Mouse (Mus musculus) cerebellum, adult 2 months (tissue): ENCODE data around the gene Abo.
A peak's percentile ranks its signal among the peaks of the same experiment; 100 is the strongest.

ENCODE experiments used
- CTCF ChIP-seq: fragments of 200-500 bp; IDR thresholded peaks from 2 replicates; pipeline ENCODE4 v1.5.1; 2011; ENCODE audit warnings: low read depth, mild to moderate bottlenecking, control low read depth, low read length, moderate library complexity, borderline replicate concordance; ENCODE audit not compliant: insufficient read depth
- POLR2A ChIP-seq: fragments of 200-500 bp; IDR thresholded peaks from 2 replicates; pipeline ENCODE4 v1.6.1; 2011; ENCODE audit warnings: low read length, control low read depth, borderline replicate concordance; ENCODE audit not compliant: insufficient read depth

- TF ChIP-seq POLR2A (peak; percentile 89), CTCF (no peak)
Measured at GRCm38 (mm10) chr2:26910124-26910993, 45.6 kb upstream of the Abo start, which contains the start of the genes Med22 and Rpl7a.
